Mouse (Mus musculus): Measurements from ENCODE around the gene Olfr1107. TPM values are rescaled to one million over a fixed set of nuclear protein-coding genes. Genes with fewer than 3 reads are reported as not detected.

Olfr1107 gene
- polyA plus RNA-seq (2012; rRNA removed) = not detected in 2 replicates

DNA sequence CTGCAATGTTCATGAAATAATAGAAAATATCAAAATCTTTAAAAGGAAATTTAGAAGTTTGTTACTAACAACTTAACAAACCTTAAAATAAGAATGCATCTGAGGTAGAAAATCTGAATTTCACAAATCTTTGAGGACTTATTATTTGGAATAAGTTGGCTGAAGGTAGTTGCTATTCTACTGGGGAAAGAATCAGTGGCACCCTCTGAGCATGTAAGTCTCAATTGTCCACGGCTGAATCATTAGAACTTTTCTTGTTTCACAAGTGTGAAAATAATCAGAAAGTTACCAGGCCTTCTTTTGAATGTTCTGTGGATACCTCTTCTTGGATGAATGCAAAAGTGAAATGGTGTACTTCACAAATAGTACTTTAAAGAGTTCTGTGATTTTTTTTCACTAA is at the start of gene Olfr1107:
Gene Olfr1107, minus strand, starts transcription at position 101 of the 400 bp plus-strand sequence.
- Histone ChIP-seq H3K27me3 (ENCODE audit: control insufficient read depth, insufficient read depth, low read length) (no peaks in the 10 kb centered on the region), H3K36me3 (ENCODE audit: control insufficient read depth, insufficient read depth, low read length) (no peaks in the 10 kb centered on the region), H3K4me1 (ENCODE audit: control insufficient read depth, insufficient read depth, low read length) (no peaks in the 10 kb centered on the region), H3K27ac (ENCODE audit: control insufficient read depth, insufficient read depth, low read depth, low read length) (no peak within 1 kb of the TSS), H3K4me3 (ENCODE audit: control insufficient read depth, low read depth, low read length) (no peak within 1 kb of the TSS)
- TF ChIP-seq POLR2A (IDR thresholded peaks at IDR 0.05; ENCODE audit: control insufficient read depth, low read depth, low read length) (no peak), CTCF (IDR thresholded peaks at IDR 0.05; ENCODE audit: control insufficient read depth, insufficient read depth, insufficient replicate concordance, low read depth, low read length) (no peak)

DNA sequence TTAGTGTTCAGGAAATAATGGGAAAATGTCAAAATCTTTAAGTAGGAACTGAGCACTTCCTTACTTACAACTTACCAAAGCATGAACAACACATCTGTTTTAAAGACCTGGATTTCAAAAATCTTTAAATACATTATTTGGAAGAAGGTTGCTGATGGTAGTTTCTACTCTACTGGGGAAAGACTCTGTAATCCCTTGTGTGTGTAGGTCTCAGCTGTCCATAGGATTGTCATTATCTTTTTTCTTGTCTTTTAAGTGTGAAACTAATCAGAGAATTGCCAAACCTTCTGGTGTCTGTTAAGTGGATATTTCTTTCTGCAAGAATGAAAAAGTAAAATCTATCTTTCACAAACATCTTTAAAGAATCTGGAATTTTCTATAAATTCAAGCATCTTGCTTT is 38.9 kb upstream of the Olfr1107 start, which contains the start of gene Olfr259:
Gene Olfr259, minus strand, starts transcription at position 101 of the 400 bp plus-strand sequence.
- Histone ChIP-seq H3K36me3 (ENCODE audit: control insufficient read depth, insufficient read depth, low read length) (no peaks in the 10 kb centered on the region), H3K27ac (ENCODE audit: control insufficient read depth, insufficient read depth, low read depth, low read length) (no peak within 1 kb of the TSS), H3K4me3 (ENCODE audit: control insufficient read depth, low read depth, low read length) (no peak within 1 kb of the TSS), H3K4me1 (ENCODE audit: control insufficient read depth, insufficient read depth, low read length) (no peaks in the 10 kb centered on the region), H3K27me3 (ENCODE audit: control insufficient read depth, insufficient read depth, low read length) (no peaks in the 10 kb centered on the region)
- TF ChIP-seq CTCF (IDR thresholded peaks at IDR 0.05; ENCODE audit: control insufficient read depth, insufficient read depth, insufficient replicate concordance, low read depth, low read length) = no peak
- TF ChIP-seq POLR2A (IDR thresholded peaks at IDR 0.05; ENCODE audit: control insufficient read depth, low read depth, low read length) = no peak

DNA sequence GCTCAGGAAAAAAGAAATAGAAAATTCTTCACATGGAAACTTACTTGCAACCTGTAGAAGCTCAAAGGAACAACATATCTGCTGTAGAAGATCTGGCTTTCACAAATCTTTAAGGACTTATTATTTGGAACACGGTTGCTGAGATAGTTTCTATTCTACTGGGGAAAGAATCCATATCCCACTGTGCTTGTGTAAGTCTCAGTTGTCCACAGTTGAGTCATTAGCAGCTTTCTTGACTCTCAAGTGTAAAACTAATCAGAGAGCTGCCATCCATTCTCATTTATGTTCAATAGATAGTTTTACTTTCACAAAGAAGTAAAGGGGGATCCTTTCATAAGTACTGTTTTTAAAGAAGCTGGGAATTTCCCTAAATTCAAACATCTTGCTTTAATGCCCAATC is 20.3 kb upstream of the Olfr1107 start, which contains the start of gene Olfr1109:
Gene Olfr1109, minus strand, starts transcription at position 101 of the 400 bp plus-strand sequence.
- TF ChIP-seq POLR2A (IDR thresholded peaks at IDR 0.05; ENCODE audit: control insufficient read depth, low read depth, low read length) (no peak), CTCF (IDR thresholded peaks at IDR 0.05; ENCODE audit: control insufficient read depth, insufficient read depth, insufficient replicate concordance, low read depth, low read length) (no peak)
- no peaks in the 10 kb centered on the region for H3K4me1 ChIP-seq (ENCODE audit: control insufficient read depth, insufficient read depth, low read length)
- no peaks in the 10 kb centered on the region for H3K36me3 ChIP-seq (ENCODE audit: control insufficient read depth, insufficient read depth, low read length)
- no peak within 1 kb of the TSS for H3K4me3 ChIP-seq (ENCODE audit: control insufficient read depth, low read depth, low read length)
- no peak within 1 kb of the TSS for H3K27ac ChIP-seq (ENCODE audit: control insufficient read depth, insufficient read depth, low read depth, low read length)
- no peaks in the 10 kb centered on the region for H3K27me3 ChIP-seq (ENCODE audit: control insufficient read depth, insufficient read depth, low read length)

DNA sequence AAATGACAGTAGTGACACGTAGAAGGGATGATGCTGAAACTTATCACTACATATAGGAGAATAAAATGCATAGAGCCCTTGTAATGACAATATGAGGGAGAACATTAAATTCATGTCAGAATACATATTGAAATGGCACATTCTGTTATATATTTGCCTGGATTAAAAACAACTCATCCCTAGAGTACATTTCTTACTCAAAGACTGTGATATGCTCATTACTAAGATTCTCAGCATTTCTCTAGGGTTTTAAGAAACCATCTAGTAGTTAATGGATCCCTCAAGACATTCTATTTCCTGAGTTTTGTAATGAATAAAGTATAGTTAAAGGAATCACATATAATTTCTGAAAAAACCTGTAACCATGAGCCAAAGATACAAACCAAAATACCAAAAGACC is 23.4 kb downstream of the Olfr1107 start, which contains the start of gene Olfr1106:
Gene Olfr1106, minus strand, starts transcription at position 101 of the 400 bp plus-strand sequence.
- no peak within 1 kb of the TSS for H3K27ac ChIP-seq (ENCODE audit: control insufficient read depth, insufficient read depth, low read depth, low read length)
- no peaks in the 10 kb centered on the region for H3K4me1 ChIP-seq (ENCODE audit: control insufficient read depth, insufficient read depth, low read length)
- no peak for TF ChIP-seq POLR2A (IDR thresholded peaks at IDR 0.05; ENCODE audit: control insufficient read depth, low read depth, low read length)
- TF ChIP-seq CTCF (IDR thresholded peaks at IDR 0.05; ENCODE audit: control insufficient read depth, insufficient read depth, insufficient replicate concordance, low read depth, low read length) = no peak
- no peaks in the 10 kb centered on the region for H3K36me3 ChIP-seq (ENCODE audit: control insufficient read depth, insufficient read depth, low read length)
- no peaks in the 10 kb centered on the region for H3K27me3 ChIP-seq (ENCODE audit: control insufficient read depth, insufficient read depth, low read length)
- H3K4me3 ChIP-seq (ENCODE audit: control insufficient read depth, low read depth, low read length) = no peak within 1 kb of the TSS

DNA sequence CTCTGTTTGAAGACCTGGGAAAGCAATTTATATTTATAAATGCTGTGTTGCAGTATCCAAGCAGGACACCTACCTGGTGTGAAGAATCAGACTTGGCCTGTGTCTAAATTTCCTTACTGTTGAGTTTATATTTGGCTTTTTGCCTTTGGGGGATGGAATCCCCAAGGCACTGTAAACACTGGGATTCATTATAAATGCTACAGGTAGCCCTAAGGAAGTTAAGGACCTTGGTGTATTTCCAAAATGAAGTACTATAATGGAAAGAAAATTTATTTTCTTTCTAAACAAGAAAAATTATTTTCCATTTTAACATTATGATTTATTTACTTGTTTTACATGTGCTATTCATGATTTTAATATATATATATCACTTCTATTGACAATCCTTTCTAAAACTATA is 39.2 kb downstream of the Olfr1107 start, which contains the start of gene Olfr1105:
Gene Olfr1105, minus strand, starts transcription at position 101 of the 400 bp plus-strand sequence.
- no peak within 1 kb of the TSS for H3K27ac ChIP-seq (ENCODE audit: control insufficient read depth, insufficient read depth, low read depth, low read length)
- H3K36me3 ChIP-seq (ENCODE audit: control insufficient read depth, insufficient read depth, low read length) = no peaks in the 10 kb centered on the region
- H3K4me1 ChIP-seq (ENCODE audit: control insufficient read depth, insufficient read depth, low read length) = no peaks in the 10 kb centered on the region
- TF ChIP-seq CTCF (IDR thresholded peaks at IDR 0.05; ENCODE audit: control insufficient read depth, insufficient read depth, insufficient replicate concordance, low read depth, low read length) = no peak
- no peak for TF ChIP-seq POLR2A (IDR thresholded peaks at IDR 0.05; ENCODE audit: control insufficient read depth, low read depth, low read length)
- H3K27me3 ChIP-seq (ENCODE audit: control insufficient read depth, insufficient read depth, low read length) = no peaks in the 10 kb centered on the region
- no peak within 1 kb of the TSS for H3K4me3 ChIP-seq (ENCODE audit: control insufficient read depth, low read depth, low read length)

DNA sequence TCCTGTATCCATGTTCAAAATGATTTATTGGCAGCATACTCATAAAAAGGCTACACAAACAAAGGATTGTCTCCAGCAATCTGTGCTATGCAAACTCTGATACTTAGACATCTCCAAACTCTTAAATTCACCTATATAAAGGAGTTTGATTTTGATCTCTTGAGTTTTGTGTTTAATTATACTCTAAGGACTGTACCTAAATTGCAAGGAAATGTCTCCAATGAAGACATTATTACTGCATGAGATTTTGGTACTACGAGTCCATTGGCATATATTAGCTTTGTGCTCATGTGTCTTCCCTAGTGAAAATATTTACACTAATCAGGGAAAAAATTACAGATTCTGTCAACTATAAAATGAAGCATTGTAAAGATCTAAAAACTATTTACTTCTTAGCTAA is 48.6 kb downstream of the Olfr1107 start, which contains the start of gene Olfr1104:
Gene Olfr1104, minus strand, starts transcription at position 101 of the 400 bp plus-strand sequence.
- TF ChIP-seq POLR2A (IDR thresholded peaks at IDR 0.05; ENCODE audit: control insufficient read depth, low read depth, low read length) = no peak
- no peak for TF ChIP-seq CTCF (IDR thresholded peaks at IDR 0.05; ENCODE audit: control insufficient read depth, insufficient read depth, insufficient replicate concordance, low read depth, low read length)
- Histone ChIP-seq H3K4me1 (ENCODE audit: control insufficient read depth, insufficient read depth, low read length) (no peaks in the 10 kb centered on the region), H3K27me3 (ENCODE audit: control insufficient read depth, insufficient read depth, low read length) (no peaks in the 10 kb centered on the region), H3K27ac (ENCODE audit: control insufficient read depth, insufficient read depth, low read depth, low read length) (no peak within 1 kb of the TSS), H3K4me3 (ENCODE audit: control insufficient read depth, low read depth, low read length) (no peak within 1 kb of the TSS), H3K36me3 (ENCODE audit: control insufficient read depth, insufficient read depth, low read length) (no peaks in the 10 kb centered on the region)

Other genes with a start within 250 kb of the Olfr1107 start
- not detected in 2 replicates for gene Olfr1095, start 224.1 kb downstream of the Olfr1107 start, polyA plus RNA-seq (2012; rRNA removed)
- gene Gm13723, start 201.0 kb downstream of the Olfr1107 start, polyA plus RNA-seq (2012; rRNA removed) = not detected in 2 replicates
- not detected in 2 replicates for gene Olfr1097, start 183.6 kb downstream of the Olfr1107 start, polyA plus RNA-seq (2012; rRNA removed)
- gene Olfr1098, start 151.3 kb downstream of the Olfr1107 start, polyA plus RNA-seq (2012; rRNA removed) = not detected in 2 replicates
- not detected in 2 replicates for gene Olfr1099, start 115.1 kb downstream of the Olfr1107 start, polyA plus RNA-seq (2012; rRNA removed)
- gene Olfr1100, start 95.9 kb downstream of the Olfr1107 start, polyA plus RNA-seq (2012; rRNA removed) = not detected in 2 replicates
- gene Olfr1101, start 84.6 kb downstream of the Olfr1107 start, polyA plus RNA-seq (2012; rRNA removed) = not detected in 2 replicates
- gene Olfr1102, start 77.4 kb downstream of the Olfr1107 start, polyA plus RNA-seq (2012; rRNA removed) = not detected in 2 replicates
- gene Olfr1104, start 48.7 kb downstream of the Olfr1107 start, polyA plus RNA-seq (2012; rRNA removed) = not detected in 2 replicates
- not detected in 2 replicates for gene Olfr1105, start 39.3 kb downstream of the Olfr1107 start, polyA plus RNA-seq (2012; rRNA removed)
- gene Olfr1106, start 23.5 kb downstream of the Olfr1107 start, polyA plus RNA-seq (2012; rRNA removed) = not detected in 2 replicates
- gene Olfr1109, start 20.2 kb upstream of the Olfr1107 start, polyA plus RNA-seq (2012; rRNA removed) = not detected in 2 replicates
- not detected in 2 replicates for gene Olfr259, start 38.8 kb upstream of the Olfr1107 start, polyA plus RNA-seq (2012; rRNA removed)
- gene Olfr1110, start 64.5 kb upstream of the Olfr1107 start, polyA plus RNA-seq (2012; rRNA removed) = not detected in 2 replicates
- gene Olfr1111, start 76.8 kb upstream of the Olfr1107 start, polyA plus RNA-seq (2012; rRNA removed) = not detected in 2 replicates
- not detected in 2 replicates for gene Olfr1112, start 112.0 kb upstream of the Olfr1107 start, polyA plus RNA-seq (2012; rRNA removed)
- not detected in 2 replicates for gene Olfr1113, start 133.2 kb upstream of the Olfr1107 start, polyA plus RNA-seq (2012; rRNA removed)
- gene Olfr1115, start 172.2 kb upstream of the Olfr1107 start, polyA plus RNA-seq (2012; rRNA removed) = not detected in 2 replicates
- gene Olfr1116, start 191.7 kb upstream of the Olfr1107 start, polyA plus RNA-seq (2012; rRNA removed) = not detected in 2 replicates
- gene Olfr1118, start 231.8 kb upstream of the Olfr1107 start, polyA plus RNA-seq (2012; rRNA removed) = not detected in 2 replicates

Measured in testis, adult 2 months (tissue).